Mouse (Mus musculus): ENCODE measurements around the gene Tbl1x.
A peak's percentile ranks its signal among the peaks of the same experiment; 100 is the strongest.

The Tbl1x gene

DNA sequence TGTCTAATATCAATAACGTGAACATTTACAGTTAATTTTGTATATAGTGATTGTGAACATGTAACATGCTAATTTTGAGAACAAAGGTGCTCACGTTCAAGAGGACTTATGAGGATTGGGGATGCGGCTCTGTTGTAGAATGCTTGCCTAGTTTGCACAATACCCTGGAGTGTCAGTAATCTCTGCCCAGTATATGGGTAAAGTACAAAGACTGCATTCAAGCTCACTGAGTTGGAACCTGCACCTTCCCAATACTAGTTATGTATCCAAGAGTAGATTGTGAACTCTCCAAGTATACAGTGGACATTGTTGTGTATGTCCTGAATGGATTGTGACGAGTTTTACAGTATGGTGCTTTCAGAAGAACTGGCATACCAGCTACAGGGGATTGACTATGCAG is 33.7 kb downstream of the Tbl1x start:
- no peak for DNase-seq (ENCODE audit: low spot score in 2 of 2)

GRCm38 (mm10) chrX:77545362-77546078 is 34.7 kb downstream of the Tbl1x start:
- DNase-seq (ENCODE audit: low spot score in 2 of 2): no peak

DNA sequence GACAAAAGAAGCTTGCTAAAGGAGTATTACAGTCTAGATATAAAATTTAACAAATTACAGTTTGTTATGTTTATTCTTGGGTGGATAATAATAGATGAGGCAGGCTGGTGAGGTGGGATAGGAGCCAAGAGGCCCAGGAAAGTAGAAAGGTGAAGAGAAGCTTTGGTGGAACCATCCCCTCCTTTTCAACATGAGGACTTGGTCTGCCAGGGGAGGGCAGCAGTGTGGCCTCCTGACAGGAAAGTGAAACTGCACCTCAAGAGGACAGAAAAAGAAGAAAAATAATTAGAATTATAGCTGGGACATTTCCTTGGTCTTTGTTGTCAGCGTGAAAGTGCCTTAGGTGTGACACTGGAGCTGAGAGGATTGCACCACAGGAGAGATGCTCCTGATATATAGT is 35.6 kb downstream of the Tbl1x start:
- DNase-seq (ENCODE audit: low spot score in 2 of 2): peak; percentile 4 to 11

DNA sequence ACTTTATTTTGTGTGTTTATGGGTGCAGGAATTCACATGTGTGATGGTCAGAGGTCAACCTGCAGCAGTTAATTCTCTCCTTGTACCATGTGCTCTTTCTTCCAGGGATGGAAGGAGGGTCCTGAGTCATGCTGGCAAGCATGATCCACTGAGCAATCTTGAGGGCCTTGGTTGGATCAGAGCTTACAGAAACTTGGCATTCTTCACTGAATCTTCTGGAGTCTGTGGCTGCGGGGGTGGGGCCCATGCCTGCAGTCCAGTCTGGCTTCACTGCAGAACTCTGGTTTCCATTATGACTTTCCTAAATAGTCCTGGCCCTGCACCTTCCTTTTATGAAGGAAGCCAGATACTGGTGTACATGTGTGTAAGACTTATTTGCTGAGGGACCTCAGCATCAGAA is 38.1 kb downstream of the Tbl1x start:
- no peak for DNase-seq (ENCODE audit: low spot score in 2 of 2)

- no peak for DNase-seq (ENCODE audit: low spot score in 2 of 2)
Observed at GRCm38 (mm10) chrX:77550388-77550787, 39.6 kb downstream of the Tbl1x start.

GRCm38 (mm10) chrX:77551306-77551705 is 40.5 kb downstream of the Tbl1x start:
- DNase-seq (ENCODE audit: low spot score in 2 of 2): no peak

GRCm38 (mm10) chrX:77552088-77552487 is 41.3 kb downstream of the Tbl1x start:
- no peak for DNase-seq (ENCODE audit: low spot score in 2 of 2)

DNA sequence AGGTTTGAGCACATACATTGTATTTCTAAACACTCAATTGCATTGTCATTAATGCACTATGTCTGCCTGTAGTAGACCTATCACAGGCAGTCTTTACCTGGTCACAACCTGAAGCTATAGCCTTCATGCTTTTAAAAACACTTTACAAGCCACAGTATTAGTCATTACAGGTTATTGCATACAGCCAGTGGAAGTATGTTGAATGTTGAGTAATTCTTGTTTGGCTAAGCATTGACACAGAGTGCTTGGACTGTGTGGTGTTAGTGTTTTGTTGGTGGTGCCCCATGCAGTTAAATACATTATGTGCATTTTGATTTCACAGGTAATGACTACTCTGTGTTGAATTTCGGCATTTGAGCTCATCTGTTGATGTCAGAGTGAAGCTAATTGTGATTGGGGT is 45.2 kb downstream of the Tbl1x start:
- DNase-seq (ENCODE audit: low spot score in 2 of 2): no peak

DNA sequence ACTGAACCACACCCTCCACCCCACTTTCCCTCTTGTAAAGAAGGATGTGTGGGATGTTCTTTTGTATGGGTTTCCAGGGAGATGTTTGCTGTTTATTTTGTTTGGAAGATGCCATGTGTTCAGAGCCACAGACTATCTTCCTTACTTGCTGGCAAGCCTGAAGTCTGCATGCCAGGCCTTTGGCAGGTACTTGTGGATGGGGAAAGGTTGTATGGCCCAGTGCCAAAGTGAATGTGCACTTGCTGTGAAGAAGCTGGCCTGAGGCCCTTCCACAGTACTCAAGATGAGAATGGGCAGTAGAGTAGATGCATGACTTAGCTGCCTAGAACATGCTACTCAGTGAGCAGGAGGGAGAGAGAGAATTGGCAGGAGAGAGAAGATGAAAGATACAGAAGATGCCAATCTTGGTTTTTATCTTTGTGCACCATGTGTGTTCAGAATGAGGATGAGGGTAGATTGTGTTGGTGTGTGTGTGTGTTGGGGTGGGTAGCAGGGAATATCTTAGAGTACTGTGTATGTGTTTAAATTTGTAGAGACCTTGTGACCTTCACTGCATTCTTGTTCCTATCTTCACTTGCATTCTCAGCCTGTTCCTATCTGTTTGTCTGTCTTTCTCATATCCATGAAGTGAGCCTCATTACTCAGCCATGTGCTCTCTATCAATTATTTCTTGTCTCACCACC is 48.5 kb downstream of the Tbl1x start:
- no peak for DNase-seq (ENCODE audit: low spot score in 2 of 2)

GRCm38 (mm10) chrX:77563616-77564015 is 52.8 kb downstream of the Tbl1x start:
- no peak for DNase-seq (ENCODE audit: low spot score in 2 of 2)

DNA sequence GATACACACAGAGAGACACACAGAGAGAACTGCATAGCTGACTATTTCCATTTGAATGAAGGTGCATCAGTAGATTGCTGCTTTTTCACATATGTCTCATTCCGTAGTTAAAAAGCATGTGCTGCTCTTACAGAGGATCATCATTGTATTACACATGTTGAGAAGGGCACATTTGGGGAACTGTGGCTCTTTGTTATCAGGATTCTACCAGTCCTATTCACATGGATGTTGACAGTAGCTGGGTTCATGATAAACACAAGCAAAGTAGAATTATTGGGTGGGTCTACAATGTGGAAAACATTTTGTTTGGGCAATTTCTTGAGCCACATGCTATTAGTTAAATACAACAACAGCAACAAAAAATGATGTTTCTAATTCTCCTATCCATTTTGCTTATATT is 55.9 kb downstream of the Tbl1x start:
- no peak for DNase-seq (ENCODE audit: low spot score in 2 of 2)

- no peak for DNase-seq (ENCODE audit: low spot score in 2 of 2)
Observed at GRCm38 (mm10) chrX:77568013-77568412, 57.2 kb downstream of the Tbl1x start.

DNA sequence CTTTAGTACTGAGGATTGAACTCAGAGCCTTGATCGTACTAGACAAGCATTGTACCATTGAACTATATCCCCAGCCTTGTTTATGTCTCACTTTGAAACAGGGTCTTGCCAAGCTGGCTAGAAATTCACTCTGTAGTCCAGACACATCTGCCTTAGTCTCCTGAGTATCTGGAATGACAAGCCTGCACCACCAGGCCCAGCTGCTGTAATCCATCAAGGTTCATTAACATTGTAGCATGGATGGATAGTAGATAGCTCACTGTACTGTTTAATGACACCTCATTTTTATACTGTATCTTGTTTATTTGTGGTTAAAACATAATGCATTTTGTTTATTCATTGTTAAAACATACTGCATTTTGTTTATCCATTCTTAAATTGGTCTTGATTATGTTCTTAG is 62.9 kb downstream of the Tbl1x start:
- no peak for DNase-seq (ENCODE audit: low spot score in 2 of 2)

DNA sequence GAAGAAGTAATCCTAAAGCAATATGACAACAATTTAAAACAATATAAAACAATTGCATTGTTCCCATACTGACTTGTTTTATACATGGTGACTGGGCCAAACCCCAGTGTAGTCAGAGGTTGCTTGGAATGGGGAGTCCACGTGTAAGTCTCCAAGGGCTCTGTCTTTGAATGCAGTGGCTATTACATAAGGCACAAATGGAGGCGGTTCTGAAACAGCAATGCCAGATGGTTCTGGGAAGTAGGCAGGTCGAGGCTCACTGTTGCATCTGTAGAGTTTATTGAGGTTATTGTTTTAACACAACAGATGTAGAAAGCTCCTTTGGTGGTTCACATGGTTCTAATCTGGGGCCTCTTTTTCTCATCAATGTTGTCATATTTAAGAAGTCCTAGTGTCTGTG is 66.3 kb downstream of the Tbl1x start:
- DNase-seq (ENCODE audit: low spot score in 2 of 2): no peak

GRCm38 (mm10) chrX:77578172-77578571 is 67.4 kb downstream of the Tbl1x start:
- DNase-seq (ENCODE audit: low spot score in 2 of 2): no peak

DNA sequence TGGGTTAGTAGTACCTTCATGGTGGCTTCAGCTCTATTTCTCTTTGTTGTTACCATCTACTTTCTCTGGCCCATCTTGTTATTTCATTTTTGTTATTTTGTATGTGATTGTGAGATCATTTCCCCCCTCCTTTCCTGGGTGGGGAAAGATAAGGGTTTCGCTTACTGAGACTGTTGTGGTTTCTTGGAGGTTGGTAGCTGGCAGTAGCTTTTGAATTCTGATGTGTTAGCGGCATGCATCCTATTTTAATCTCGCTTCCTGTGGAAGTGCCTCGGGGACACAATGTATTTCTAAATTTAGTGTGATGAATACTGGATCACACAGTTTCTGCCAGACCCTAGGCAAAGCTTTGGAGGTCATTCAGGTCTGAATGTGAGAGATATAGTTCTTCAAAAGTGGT is 69.2 kb downstream of the Tbl1x start:
- peak; percentile 1 for DNase-seq (ENCODE audit: low spot score in 2 of 2)

DNA sequence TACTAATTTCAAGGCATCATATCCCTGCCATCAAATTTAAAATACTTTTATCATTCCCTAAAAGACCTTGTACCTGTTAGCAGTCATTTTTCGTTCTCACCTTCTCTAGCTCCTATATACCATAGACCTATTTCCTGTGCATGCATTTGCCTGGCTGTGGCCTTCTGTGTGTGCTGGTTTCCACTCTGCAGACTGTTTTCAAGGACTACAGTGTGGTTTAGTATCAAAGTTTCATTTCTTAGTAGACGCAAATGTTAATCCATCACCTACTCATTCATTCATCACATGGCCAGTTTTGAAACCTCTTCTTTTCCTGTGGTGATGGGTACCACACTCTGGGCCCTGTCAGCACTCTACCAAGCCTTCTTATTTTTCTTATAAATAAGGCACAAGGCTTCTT is 75.2 kb downstream of the Tbl1x start:
- no peak for DNase-seq (ENCODE audit: low spot score in 2 of 2)

DNA sequence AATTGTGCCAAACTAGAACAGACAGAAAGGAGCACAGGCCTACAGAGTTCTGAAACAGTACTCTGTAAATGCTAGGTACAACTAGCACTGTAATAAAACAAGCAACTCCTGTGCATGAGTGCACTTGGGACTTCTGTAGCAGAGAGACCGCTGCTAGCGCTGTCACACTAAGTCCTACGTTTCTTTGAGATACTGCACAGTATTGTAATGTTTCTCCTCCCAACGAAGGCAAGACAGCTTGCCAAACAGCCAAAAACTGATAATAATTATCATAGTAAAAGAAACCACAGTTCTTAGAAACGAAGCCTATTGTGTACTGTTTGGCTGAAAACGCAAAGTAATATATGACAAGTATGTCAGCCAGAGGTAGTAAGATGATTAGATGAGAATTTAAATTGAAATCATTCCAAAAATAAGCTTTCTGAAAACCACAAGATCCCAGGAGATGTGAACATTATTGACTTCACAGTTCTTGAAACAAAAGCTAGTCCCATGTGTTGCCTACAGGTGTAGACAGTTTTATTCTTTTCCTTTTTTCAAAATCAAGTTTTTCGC is 83.9 kb downstream of the Tbl1x start:
- DNase-seq (ENCODE audit: low spot score in 2 of 2): no peak

DNA sequence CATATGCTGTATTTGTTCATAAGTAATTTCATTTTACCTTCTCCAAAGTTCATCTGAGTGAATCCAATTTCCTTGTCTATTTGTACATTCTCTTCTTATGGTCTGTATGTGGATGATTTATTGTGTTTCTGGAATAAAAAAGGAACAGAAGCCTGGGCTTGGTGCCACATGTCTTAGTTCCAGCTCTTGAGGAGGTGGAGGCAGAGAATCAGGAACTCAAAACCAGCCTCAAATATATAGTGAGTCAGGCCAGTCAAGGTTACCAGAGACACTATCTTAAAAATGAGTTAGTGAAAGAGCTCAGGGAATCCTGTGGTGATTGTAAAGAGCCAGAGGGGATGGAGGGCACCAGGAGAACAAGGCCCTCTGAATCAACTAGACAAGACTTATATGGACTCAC is 86.9 kb downstream of the Tbl1x start:
- no peak for DNase-seq (ENCODE audit: low spot score in 2 of 2)

GRCm38 (mm10) chrX:77598736-77599135 is 87.9 kb downstream of the Tbl1x start:
- DNase-seq (ENCODE audit: low spot score in 2 of 2): peak in 1 of 2 experiments; percentile 9

DNA sequence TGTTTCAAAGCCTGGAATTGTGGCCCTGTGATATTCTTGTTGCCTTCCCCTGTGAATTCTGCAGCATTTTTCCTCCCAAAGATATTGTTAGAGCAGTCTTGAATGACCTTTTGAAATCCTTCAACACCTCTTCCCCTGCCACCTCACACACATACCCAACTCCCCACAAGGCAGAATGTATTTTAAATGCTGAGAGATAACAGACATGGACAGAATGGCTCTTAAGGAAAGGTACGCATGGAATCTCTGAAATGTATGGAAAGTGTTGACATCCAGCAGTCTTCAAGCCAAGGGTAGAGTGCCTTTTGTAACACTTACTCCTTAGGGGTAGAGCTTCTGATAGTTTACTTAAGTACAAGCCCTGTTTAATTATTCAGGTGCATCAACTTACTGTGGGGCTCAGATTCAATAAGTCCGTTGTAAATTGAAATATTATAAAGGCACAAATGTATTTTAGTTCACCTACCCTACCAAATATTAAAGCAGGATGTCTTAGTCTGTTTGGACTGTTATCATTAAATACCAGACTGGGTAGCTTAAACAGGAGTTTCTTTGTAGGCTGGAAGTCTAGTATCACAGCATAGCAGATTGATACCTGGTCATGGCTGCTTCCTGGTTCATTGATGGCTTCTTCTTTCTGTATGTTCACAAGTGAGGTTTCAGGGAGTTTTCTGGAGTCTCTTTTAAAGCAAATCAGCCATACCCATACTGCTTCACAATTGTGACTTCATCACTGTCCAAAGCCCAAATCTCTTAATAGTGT is 92.9 kb downstream of the Tbl1x start:
- DNase-seq (ENCODE audit: low spot score in 2 of 2): no peak

- no peak for DNase-seq (ENCODE audit: low spot score in 2 of 2)
Observed at GRCm38 (mm10) chrX:77607488-77607887, 96.7 kb downstream of the Tbl1x start.
